Mouse (Mus musculus) ES-E14 (cell line): ENCODE measurements around the gene Vamp8.

Experiments used
- CHD2 ChIP-seq: IDR thresholded peaks from 2 replicates; pipeline ENCODE4 v1.6.1; 2014; ENCODE audit warnings: mild to moderate bottlenecking, low read depth, low read length, inconsistent platforms
- HCFC1 ChIP-seq: IDR thresholded peaks from 2 replicates; pipeline ENCODE4 v1.6.1; 2012; ENCODE audit warnings: low read length, inconsistent platforms, borderline replicate concordance; ENCODE audit not compliant: insufficient read depth
- MAFK ChIP-seq: IDR thresholded peaks from 2 replicates; pipeline ENCODE4 v1.6.1; 2014; ENCODE audit warnings: mild to moderate bottlenecking, low read depth, low read length, inconsistent platforms; ENCODE audit not compliant: insufficient read depth
- ZC3H11A ChIP-seq: IDR thresholded peaks from 2 replicates; pipeline ENCODE4 v1.6.1; 2012; ENCODE audit warnings: low read depth, mild to moderate bottlenecking, inconsistent platforms, low read length, borderline replicate concordance
- ZNF384 ChIP-seq: IDR thresholded peaks from 2 replicates; pipeline ENCODE4 v1.6.1; 2012; ENCODE audit warnings: low read depth, low read length, inconsistent platforms

- no peak for TF ChIP-seq ZC3H11A
- no peak for TF ChIP-seq HCFC1
- no peak for TF ChIP-seq ZNF384
- no peak for TF ChIP-seq MAFK
- no peak; the same call in 1 of the 2 replicates for TF ChIP-seq CHD2
Measured at GRCm38 (mm10) chr6:72432153-72432552, 41.6 kb upstream of the Vamp8 start.
